Mouse (Mus musculus) embryonic fibroblast, embryonic 13.5 days (primary cell): ENCODE measurements around the gene Slc35c1.

Experiments
- CTCF ChIP-seq: IDR thresholded peaks from 2 replicates; pipeline ENCODE4 v1.5.1; 2011; ENCODE audit warnings: mild to moderate bottlenecking, control low read depth, low read length, moderate library complexity, borderline replicate concordance; ENCODE audit not compliant: insufficient read depth
- POLR2A ChIP-seq: IDR thresholded peaks from 2 replicates; pipeline ENCODE4 v1.6.1; 2011; ENCODE audit warnings: low read depth, mild to moderate bottlenecking, control low read depth, low read length, moderate library complexity

GRCm38 (mm10) chr2:92487791-92488190 is 27.5 kb upstream of the Slc35c1 start:
- TF ChIP-seq POLR2A (no peak), CTCF (no peak)
